Mouse (Mus musculus) bone marrow macrophage, adult 2 months (primary cell): ENCODE measurements around the gene Pebp1.

Experiments used
- CTCF ChIP-seq: IDR thresholded peaks from 2 replicates; pipeline ENCODE4 v1.5.1; 2012; ENCODE audit warnings: low read depth, mild to moderate bottlenecking, low read length, moderate library complexity
- POLR2A ChIP-seq: IDR thresholded peaks from 2 replicates; pipeline ENCODE4 v1.6.1; 2012; ENCODE audit warnings: mild to moderate bottlenecking, low read depth, low read length, borderline replicate concordance

- no peak for TF ChIP-seq POLR2A
- no peak for TF ChIP-seq CTCF
Measured at GRCm38 (mm10) chr5:117286831-117287822, at the start of gene Pebp1.
